Mouse (Mus musculus) cortical plate, adult 2 months (tissue): ENCODE measurements around the gene Tnfaip6.

Experiments
- CTCF ChIP-seq: fragments of 200-500 bp; IDR thresholded peaks from 2 replicates; pipeline ENCODE4 v1.5.1; 2011; ENCODE audit warnings: mild to moderate bottlenecking, control low read depth, low read length; ENCODE audit not compliant: insufficient read depth; ENCODE audit errors: extremely low read depth
- POLR2A ChIP-seq: fragments of 200-500 bp; IDR thresholded peaks from 2 replicates; pipeline ENCODE4 v1.6.1; 2011; ENCODE audit warnings: mild to moderate bottlenecking, low read length, control low read depth; ENCODE audit not compliant: insufficient read depth; ENCODE audit errors: extremely low read depth

GRCm38 (mm10) chr2:52016361-52016760 is 21.4 kb upstream of the Tnfaip6 start:
- TF ChIP-seq POLR2A (no peak), CTCF (no peak)
